Mouse (Mus musculus) testis, adult 2 months (tissue): ENCODE data around the gene Aurkb.

Source experiments
- CTCF ChIP-seq: fragments of 200-500 bp; IDR thresholded peaks from 2 replicates; pipeline ENCODE4 v1.5.1; 2012; ENCODE audit warnings: low read depth, mild to moderate bottlenecking, inconsistent platforms, low read length, moderate library complexity; ENCODE audit not compliant: control insufficient read depth, insufficient read depth, insufficient replicate concordance
- POLR2A ChIP-seq: fragments of 200-500 bp; IDR thresholded peaks from 2 replicates; pipeline ENCODE4 v1.6.1; 2012; ENCODE audit warnings: low read depth, mild to moderate bottlenecking, inconsistent platforms, low read length, moderate library complexity; ENCODE audit not compliant: control insufficient read depth

DNA sequence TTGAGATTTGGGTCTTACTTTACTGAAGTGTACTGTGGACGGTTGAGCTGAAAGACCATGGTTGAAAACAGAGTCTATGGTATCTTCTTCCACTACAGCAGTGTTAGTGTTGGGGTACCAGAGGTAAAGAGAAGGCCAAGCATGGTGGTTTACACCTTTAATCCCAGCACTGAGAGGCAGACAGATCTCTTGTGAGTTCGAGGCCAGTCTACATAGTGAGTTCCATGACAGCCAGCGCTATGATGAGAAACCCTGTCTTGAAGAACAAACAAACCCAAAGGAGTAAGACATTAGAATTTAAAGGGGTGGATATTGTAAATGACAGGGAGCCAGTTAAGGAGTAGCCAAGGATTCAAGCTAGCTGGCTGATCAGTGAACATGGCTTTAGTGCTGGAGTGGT lies 28.7 kb upstream of the Aurkb start:
- TF ChIP-seq POLR2A, result no peak
- TF ChIP-seq CTCF, result no peak
